Mouse (Mus musculus): ENCODE results near the gene Dlg2. TPM values are rescaled to one million over a fixed set of nuclear protein-coding genes. Genes with fewer than 3 reads are reported as not detected.

The Dlg2 gene
- polyA plus RNA-seq, 1 experiment from 2014 or later, result 2.3 TPM

DNA sequence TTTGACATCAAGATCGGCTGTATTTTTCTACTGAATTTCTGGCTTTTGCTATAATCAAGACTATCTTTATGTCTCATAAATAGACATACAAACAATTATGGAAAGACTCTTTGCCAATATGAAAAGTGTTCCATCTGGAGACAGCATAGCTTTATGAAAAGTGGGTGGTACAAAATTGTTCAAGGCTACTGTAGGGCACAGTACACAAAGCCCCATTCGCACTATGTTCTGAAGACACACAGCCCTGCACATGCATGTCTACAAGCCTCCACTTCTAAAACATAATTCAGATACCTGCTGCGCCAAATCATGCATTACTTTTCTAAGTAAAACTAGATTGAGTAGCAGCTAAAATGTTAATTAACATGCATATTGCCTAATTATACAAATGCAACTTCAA lies 1946.5 kb downstream of the Dlg2 start:
- no peak for ATAC-seq (ENCODE audit: insufficient number of reproducible peaks, insufficient read depth, low FRiP score, low TSS enrichment, low read depth)
- Histone ChIP-seq H3K4me2 (no peak overlapping the region), H3K4me1 (replicated peaks) (no peaks in the 10 kb centered on the region), H3K9me3 (no peaks in the 10 kb centered on the region), H3K27ac (no peak overlapping the region), H3K4me3 (replicated peaks) (no peak overlapping the region), H3K36me3 (no peaks in the 10 kb centered on the region), H3K27me3 (no peaks in the 10 kb centered on the region), H3K9ac (replicated peaks) (no peak overlapping the region)
- WGBS, result 96% methylated on average over 3 of the region's 3 CpGs

- no peak for ATAC-seq (ENCODE audit: insufficient number of reproducible peaks, insufficient read depth, low FRiP score, low TSS enrichment, low read depth)
- WGBS, result 78% methylated on average over 3 of the region's 3 CpGs
- Histone ChIP-seq H3K9ac (replicated peaks) (no peak overlapping the region), H3K4me2 (no peak overlapping the region), H3K27me3 (no peaks in the 10 kb centered on the region), H3K27ac (no peak overlapping the region), H3K36me3 (no peaks in the 10 kb centered on the region), H3K9me3 (no peaks in the 10 kb centered on the region), H3K4me3 (replicated peaks) (no peak overlapping the region), H3K4me1 (replicated peaks) (no peaks in the 10 kb centered on the region)
Observed at GRCm38 (mm10) chr7:92424703-92425102, 1948.2 kb downstream of the Dlg2 start.

- no peaks in the 10 kb centered on the region for H3K9me3 ChIP-seq
- H3K36me3 ChIP-seq, result no peaks in the 10 kb centered on the region
- H3K27ac ChIP-seq, result no peak overlapping the region
- no peak overlapping the region for H3K4me2 ChIP-seq
- 70% methylated on average over 4 of the region's 4 CpGs for WGBS
- 0 out of 2 replicates have a peak, but pooled peaks cover under 1% of the 10 kb centered on the region for H3K27me3 ChIP-seq
- H3K4me1 ChIP-seq (replicated peaks), result no peaks in the 10 kb centered on the region
- ATAC-seq (ENCODE audit: insufficient number of reproducible peaks, insufficient read depth, low FRiP score, low TSS enrichment, low read depth), result no peak
- no peak overlapping the region for H3K9ac ChIP-seq (replicated peaks)
- no peak overlapping the region for H3K4me3 ChIP-seq (replicated peaks)
Observed at GRCm38 (mm10) chr7:92427280-92427679, 1950.8 kb downstream of the Dlg2 start.

DNA sequence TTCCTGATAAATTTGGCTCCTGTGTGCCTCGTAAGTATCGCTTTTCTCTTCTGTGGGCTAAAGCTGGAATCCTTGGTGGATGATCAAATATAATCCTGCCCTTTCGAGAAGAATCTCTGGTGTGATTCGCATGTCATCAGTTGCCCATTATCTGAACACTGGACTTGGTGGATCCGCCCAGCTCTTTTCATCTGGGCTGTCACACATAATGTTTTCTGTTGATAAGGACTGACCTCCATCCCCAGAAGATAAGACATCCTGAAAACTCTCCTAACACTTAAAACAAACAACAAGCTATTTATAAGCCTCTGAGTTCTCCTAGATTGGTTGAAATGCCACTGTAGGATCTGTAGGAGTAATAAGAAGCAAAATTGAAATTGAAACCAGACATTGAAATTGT lies 1952.2 kb downstream of the Dlg2 start:
- Histone ChIP-seq H3K27ac (no peak overlapping the region), H3K9me3 (no peaks in the 10 kb centered on the region), H3K4me3 (replicated peaks) (no peak overlapping the region), H3K36me3 (no peaks in the 10 kb centered on the region), H3K9ac (replicated peaks) (no peak overlapping the region), H3K4me1 (replicated peaks) (no peaks in the 10 kb centered on the region), H3K27me3 (0 out of 2 replicates have a peak, but pooled peaks cover 3% of the 10 kb centered on the region), H3K4me2 (no peak overlapping the region)
- WGBS, result 80% methylated on average over 5 of the region's 5 CpGs
- ATAC-seq (ENCODE audit: insufficient number of reproducible peaks, insufficient read depth, low FRiP score, low TSS enrichment, low read depth), result no peak

- no peaks in the 10 kb centered on the region for H3K4me1 ChIP-seq (replicated peaks)
- H3K27ac ChIP-seq, result no peak overlapping the region
- 0 out of 2 replicates have a peak, but pooled peaks cover 3% of the 10 kb centered on the region for H3K27me3 ChIP-seq
- H3K4me3 ChIP-seq (replicated peaks), result no peak overlapping the region
- no peaks in the 10 kb centered on the region for H3K36me3 ChIP-seq
- WGBS, result 69% methylated on average over 2 of the region's 2 CpGs
- H3K9me3 ChIP-seq, result no peaks in the 10 kb centered on the region
- ATAC-seq (ENCODE audit: insufficient number of reproducible peaks, insufficient read depth, low FRiP score, low TSS enrichment, low read depth), result no peak
- H3K9ac ChIP-seq (replicated peaks), result no peak overlapping the region
- no peak overlapping the region for H3K4me2 ChIP-seq
Observed at GRCm38 (mm10) chr7:92430254-92430653, 1953.8 kb downstream of the Dlg2 start.

GRCm38 (mm10) chr7:92437168-92437567 lies 1960.7 kb downstream of the Dlg2 start:
- Histone ChIP-seq H3K9ac (replicated peaks) (no peak overlapping the region), H3K9me3 (no peaks in the 10 kb centered on the region), H3K4me1 (replicated peaks) (no peaks in the 10 kb centered on the region), H3K36me3 (no peaks in the 10 kb centered on the region), H3K4me3 (replicated peaks) (no peak overlapping the region), H3K27me3 (0 out of 2 replicates have a peak, but pooled peaks cover 3% of the 10 kb centered on the region), H3K27ac (no peak overlapping the region), H3K4me2 (no peak overlapping the region)
- ATAC-seq (ENCODE audit: insufficient number of reproducible peaks, insufficient read depth, low FRiP score, low TSS enrichment, low read depth), result no peak
- 79% methylated on average over 2 of the region's 2 CpGs for WGBS

GRCm38 (mm10) chr7:92439503-92440487 lies 1963.3 kb downstream of the Dlg2 start:
- H3K36me3 ChIP-seq, result no peaks in the 10 kb centered on the region
- no peak overlapping the region for H3K27ac ChIP-seq
- no peak overlapping the region for H3K9ac ChIP-seq (replicated peaks)
- 79% methylated on average over 8 of the region's 8 CpGs for WGBS
- no peak overlapping the region for H3K4me3 ChIP-seq (replicated peaks)
- no peaks in the 10 kb centered on the region for H3K4me1 ChIP-seq (replicated peaks)
- no peak overlapping the region for H3K4me2 ChIP-seq
- ATAC-seq (ENCODE audit: insufficient number of reproducible peaks, insufficient read depth, low FRiP score, low TSS enrichment, low read depth), result no peak
- no peaks in the 10 kb centered on the region for H3K27me3 ChIP-seq
- H3K9me3 ChIP-seq, result no peaks in the 10 kb centered on the region

DNA sequence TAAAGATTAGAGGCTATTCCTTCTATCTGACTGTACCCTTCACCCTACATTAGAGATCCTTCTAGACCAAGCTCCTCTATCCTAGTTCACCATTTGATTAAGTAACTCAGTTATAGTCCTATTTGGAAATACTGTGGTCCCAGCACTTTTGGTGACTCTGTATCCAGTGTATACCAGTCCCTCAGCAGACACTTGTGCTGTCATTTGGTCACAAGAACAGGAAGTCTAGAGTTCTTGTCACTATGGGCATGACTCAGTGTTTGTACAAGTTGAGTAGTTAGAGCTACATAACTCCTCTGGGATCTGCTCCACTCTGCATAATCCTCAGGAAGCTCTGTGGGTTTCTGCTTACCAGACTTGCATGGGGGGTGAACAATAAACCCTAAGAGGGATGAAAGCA lies 1965.1 kb downstream of the Dlg2 start:
- Histone ChIP-seq H3K4me1 (replicated peaks) (no peaks in the 10 kb centered on the region), H3K9ac (replicated peaks) (no peak overlapping the region), H3K27me3 (no peaks in the 10 kb centered on the region), H3K4me2 (no peak overlapping the region), H3K27ac (no peak overlapping the region), H3K36me3 (no peaks in the 10 kb centered on the region), H3K4me3 (replicated peaks) (no peak overlapping the region), H3K9me3 (no peaks in the 10 kb centered on the region)
- no peak for ATAC-seq (ENCODE audit: insufficient number of reproducible peaks, insufficient read depth, low FRiP score, low TSS enrichment, low read depth)

GRCm38 (mm10) chr7:92442082-92442481 lies 1965.6 kb downstream of the Dlg2 start:
- Histone ChIP-seq H3K4me1 (replicated peaks) (no peaks in the 10 kb centered on the region), H3K27me3 (no peaks in the 10 kb centered on the region), H3K9me3 (no peaks in the 10 kb centered on the region), H3K27ac (no peak overlapping the region), H3K4me2 (no peak overlapping the region), H3K4me3 (replicated peaks) (no peak overlapping the region), H3K36me3 (no peaks in the 10 kb centered on the region), H3K9ac (replicated peaks) (no peak overlapping the region)
- 80% methylated on average over 4 of the region's 4 CpGs for WGBS
- ATAC-seq (ENCODE audit: insufficient number of reproducible peaks, insufficient read depth, low FRiP score, low TSS enrichment, low read depth), result no peak

- no peak overlapping the region for H3K9ac ChIP-seq (replicated peaks)
- no peak for ATAC-seq (ENCODE audit: insufficient number of reproducible peaks, insufficient read depth, low FRiP score, low TSS enrichment, low read depth)
- peaks cover 3% of the 10 kb centered on the region; the same call in 1 of the 2 replicates for H3K4me1 ChIP-seq (replicated peaks)
- no peaks in the 10 kb centered on the region for H3K9me3 ChIP-seq
- no peaks in the 10 kb centered on the region for H3K27me3 ChIP-seq
- WGBS, result 83% methylated on average over 6 of the region's 6 CpGs
- H3K27ac ChIP-seq, result no peak overlapping the region
- H3K4me2 ChIP-seq, result no peak overlapping the region
- no peak overlapping the region for H3K4me3 ChIP-seq (replicated peaks)
- no peaks in the 10 kb centered on the region for H3K36me3 ChIP-seq
Observed at GRCm38 (mm10) chr7:92447938-92448337, 1971.5 kb downstream of the Dlg2 start.

- Histone ChIP-seq H3K4me3 (replicated peaks) (no peak overlapping the region), H3K27me3 (no peaks in the 10 kb centered on the region), H3K9me3 (no peaks in the 10 kb centered on the region), H3K36me3 (no peaks in the 10 kb centered on the region), H3K27ac (no peak overlapping the region), H3K4me2 (no peak overlapping the region), H3K9ac (replicated peaks) (no peak overlapping the region), H3K4me1 (replicated peaks) (peaks cover 3% of the 10 kb centered on the region; the same call in 1 of the 2 replicates)
- no peak for ATAC-seq (ENCODE audit: insufficient number of reproducible peaks, insufficient read depth, low FRiP score, low TSS enrichment, low read depth)
- 68% methylated on average over 7 of the region's 7 CpGs for WGBS
Observed at GRCm38 (mm10) chr7:92448782-92449575, 1972.5 kb downstream of the Dlg2 start.
